Mouse (Mus musculus) hindbrain, embryonic 10.5 days (tissue): ENCODE results near the gene Nop2. TPM values are rescaled to one million over a fixed set of nuclear protein-coding genes. Genes with fewer than 3 reads are reported as not detected.
"Not testable (repeated sequence)": the region's sequence is repeated elsewhere in the genome, so short reads cannot be mapped to it uniquely, and the experiment has no call there.

ENCODE experiments used
- DNase-seq: peaks from one replicate; pipeline ENCODE4 v3.0.0-alpha.2; 2017; ENCODE audit warnings: low spot score
- H3K27ac ChIP-seq: fragments of 300-500 bp; sonication (generic); 2 replicates; pipeline ENCODE4 v1.5.1; 2016; ENCODE audit warnings: mild to moderate bottlenecking, moderate library complexity
- H3K27me3 ChIP-seq: fragments of 300-500 bp; sonication (generic); 2 replicates; pipeline ENCODE4 v1.6.1; 2016; ENCODE audit warnings: mild to moderate bottlenecking; ENCODE audit not compliant: poor library complexity, insufficient read depth, severe bottlenecking
- H3K36me3 ChIP-seq: fragments of 300-500 bp; sonication (generic); 2 replicates; pipeline ENCODE4 v1.6.1; 2016; ENCODE audit warnings: mild to moderate bottlenecking, moderate library complexity
- H3K4me1 ChIP-seq: fragments of 300-500 bp; sonication (generic); replicated peaks from 2 replicates; pipeline ENCODE4 v1.6.1; 2016; ENCODE audit warnings: mild to moderate bottlenecking
- H3K4me3 ChIP-seq: fragments of 300-500 bp; sonication (generic); 2 replicates; pipeline ENCODE4 v1.5.1; 2016; ENCODE audit warnings: mild to moderate bottlenecking, moderate library complexity
- H3K9me3 ChIP-seq: fragments of 300-500 bp; sonication (generic); 2 replicates; pipeline ENCODE4 v1.6.1; 2016; ENCODE audit warnings: mild to moderate bottlenecking, moderate library complexity
- WGBS: fragments of 180-500 bp; shearing (Covaris S2); methylation state at CpG from one replicate; pipeline ENCODE4 v1.1.7; 2016; 5-methylcytosine and 5-hydroxymethylcytosine counted together
- polyA plus RNA-seq: library from polyadenylated mRNA; unstranded; fragments of >200 nt; fragmentation: Nextera tagmentation; extraction: Ambion mirVana; gene quantifications from 2 replicates; pipeline ENCODE4 v1.2.1, GENCODE M21; 2016

The Nop2 gene
- polyA plus RNA-seq, 1 experiment from 2014 or later, result 67.6 TPM

GRCm38 (mm10) chr6:125159773-125160557 is 28.3 kb downstream of the Nop2 start:
- Histone ChIP-seq H3K27me3 (no peaks in the 10 kb centered on the region; the same call in 1 of the 2 replicates), H3K4me1 (peaks cover 81% of the 10 kb centered on the region), H3K9me3 (no peaks in the 10 kb centered on the region), H3K4me3 (0 out of 2 replicates have a peak overlapping the region, but pooled peaks have one; percentile 11), H3K36me3 (peaks cover 94% of the 10 kb centered on the region), H3K27ac (peak overlapping the region; percentile 50)
- 85% methylated on average over 7 of the region's 7 CpGs for WGBS
- DNase-seq, result no peak

DNA sequence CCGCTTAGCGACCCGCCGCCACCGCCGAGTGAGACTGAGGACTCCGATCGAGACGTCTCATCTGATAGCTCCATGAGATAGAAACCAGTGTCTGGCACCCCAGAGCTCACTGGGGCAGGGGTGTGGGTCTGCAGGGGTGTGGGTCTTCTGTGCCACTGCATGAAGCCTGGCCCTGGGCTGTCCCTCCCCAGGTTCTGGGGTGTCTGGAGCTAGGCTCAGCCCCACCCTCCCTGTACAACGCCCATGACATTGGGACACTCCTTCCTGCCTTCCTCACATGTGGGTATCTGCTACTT is 28.8 kb downstream of the Nop2 start:
- WGBS, result 68% methylated on average over 10 of the region's 10 CpGs
- Histone ChIP-seq H3K27me3 (no peaks in the 10 kb centered on the region; the same call in 1 of the 2 replicates), H3K4me1 (peaks cover 76% of the 10 kb centered on the region), H3K9me3 (no peaks in the 10 kb centered on the region), H3K27ac (peak overlapping the region; percentile 50), H3K4me3 (0 out of 2 replicates have a peak overlapping the region, but pooled peaks have one; percentile 11), H3K36me3 (peaks cover 90% of the 10 kb centered on the region)
- no peak for DNase-seq

- H3K36me3 ChIP-seq, result peaks cover 84% of the 10 kb centered on the region
- 18% methylated on average over 22 of the region's 22 CpGs for WGBS
- no peaks in the 10 kb centered on the region for H3K9me3 ChIP-seq
- H3K27me3 ChIP-seq, result no peaks in the 10 kb centered on the region; the same call in 1 of the 2 replicates
- peak overlapping the region; percentile 50 for H3K27ac ChIP-seq
- peak overlapping the region; percentile 18; the same call in 1 of the 2 replicates for H3K4me3 ChIP-seq
- DNase-seq, result peak; percentile 66
- peaks cover 76% of the 10 kb centered on the region for H3K4me1 ChIP-seq
Measured at GRCm38 (mm10) chr6:125160854-125161760, 29.4 kb downstream of the Nop2 start.

DNA sequence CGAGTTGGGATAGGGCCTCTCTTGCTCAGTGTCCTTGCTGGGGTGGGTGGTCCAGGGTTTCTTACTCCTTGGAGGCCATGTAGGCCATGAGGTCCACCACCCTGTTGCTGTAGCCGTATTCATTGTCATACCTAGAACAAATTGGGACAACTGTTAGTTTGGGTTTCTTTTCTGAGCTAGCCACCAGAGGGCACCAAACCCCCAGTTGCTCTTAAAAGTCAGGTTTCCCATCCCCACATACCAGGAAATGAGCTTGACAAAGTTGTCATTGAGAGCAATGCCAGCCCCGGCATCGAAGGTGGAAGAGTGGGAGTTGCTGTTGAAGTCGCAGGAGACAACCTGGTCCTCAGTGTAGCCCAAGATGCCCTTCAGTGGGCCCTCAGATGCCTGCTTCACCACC is 30.3 kb downstream of the Nop2 start:
- H3K27ac ChIP-seq, H3K27me3 ChIP-seq, H3K9me3 ChIP-seq: not testable (repeated sequence)
- WGBS, result 17% methylated on average over 4 of the region's 5 CpGs
- Histone ChIP-seq H3K4me1 (peaks cover 76% of the 10 kb centered on the region), H3K36me3 (peaks cover 80% of the 10 kb centered on the region), H3K4me3 (0 out of 2 replicates have a peak overlapping the region, but pooled peaks have one; percentile 32)
- peak; percentile 68 for DNase-seq

DNA sequence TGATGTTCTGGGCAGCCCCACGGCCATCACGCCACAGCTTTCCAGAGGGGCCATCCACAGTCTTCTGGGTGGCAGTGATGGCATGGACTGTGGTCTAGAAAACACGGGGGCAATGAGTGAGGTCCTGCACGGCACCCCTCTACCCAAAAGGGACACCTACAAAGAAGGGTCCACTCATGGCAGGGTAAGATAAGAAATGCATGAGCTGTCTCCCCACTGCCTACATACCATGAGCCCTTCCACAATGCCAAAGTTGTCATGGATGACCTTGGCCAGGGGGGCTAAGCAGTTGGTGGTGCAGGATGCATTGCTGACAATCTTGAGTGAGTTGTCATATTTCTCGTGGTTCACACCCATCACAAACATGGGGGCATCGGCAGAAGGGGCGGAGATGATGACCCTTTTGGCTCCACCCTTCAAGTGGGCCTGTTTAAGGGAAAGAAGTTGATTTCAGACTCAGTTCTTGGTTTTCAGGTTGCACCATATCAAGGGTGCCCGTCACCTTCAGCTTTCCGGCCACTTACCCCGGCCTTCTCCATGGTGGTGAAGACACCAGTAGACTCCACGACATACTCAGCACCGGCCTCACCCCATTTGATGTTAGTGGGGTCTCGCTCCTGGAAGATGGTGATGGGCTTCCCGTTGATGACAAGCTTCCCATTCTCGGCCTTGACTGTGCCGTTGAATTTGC is 31.1 kb downstream of the Nop2 start:
- 75% methylated on average over 13 of the region's 16 CpGs for WGBS
- H3K4me3 ChIP-seq, result peak overlapping the region; percentile 32
- H3K27me3 ChIP-seq, DNase-seq, H3K27ac ChIP-seq, H3K9me3 ChIP-seq: not testable (repeated sequence)
- peaks cover 76% of the 10 kb centered on the region for H3K4me1 ChIP-seq
- H3K36me3 ChIP-seq, result peaks cover 80% of the 10 kb centered on the region

- Histone ChIP-seq H3K9me3 (no peaks in the 10 kb centered on the region), H3K27ac (peak overlapping the region; percentile 99), H3K27me3 (no peaks in the 10 kb centered on the region; the same call in 1 of the 2 replicates), H3K4me1 (peaks cover 69% of the 10 kb centered on the region), H3K36me3 (peaks cover 82% of the 10 kb centered on the region), H3K4me3 (peak overlapping the region; percentile 92)
- no peak for DNase-seq
- 7% methylated on average over 20 of the region's 20 CpGs for WGBS
Measured at GRCm38 (mm10) chr6:125163801-125164657, 32.3 kb downstream of the Nop2 start.

DNA sequence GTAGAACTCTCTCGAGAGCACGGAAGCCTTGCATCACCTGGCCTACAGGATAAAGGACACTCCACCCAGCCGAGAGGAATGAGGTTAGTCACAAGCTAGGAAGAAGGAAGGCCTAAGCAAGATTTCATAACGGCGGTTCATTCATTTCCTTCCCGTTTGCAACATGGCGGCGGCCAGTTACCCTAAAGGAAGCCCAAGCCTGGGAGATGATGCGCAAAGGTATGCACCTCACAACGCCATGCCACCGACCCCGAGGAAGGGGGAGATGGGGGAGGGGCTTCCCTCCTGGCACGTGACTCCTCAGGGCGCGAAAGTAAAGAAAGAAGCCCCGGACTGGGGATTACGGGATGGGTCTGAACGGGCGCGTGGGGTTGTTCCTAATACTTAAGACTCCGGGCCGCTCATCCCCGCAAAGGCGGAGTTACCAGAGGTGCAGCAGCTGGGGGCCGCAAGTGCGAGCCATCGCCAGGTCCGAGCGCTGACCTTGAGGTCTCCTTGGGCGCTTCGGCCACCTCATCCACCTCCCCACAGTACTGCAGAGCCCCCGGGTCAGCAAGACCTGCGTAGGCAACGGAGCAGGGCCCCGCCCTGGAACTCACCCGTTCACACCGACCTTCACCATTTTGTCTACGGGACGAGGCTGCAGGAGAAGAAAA is 33.1 kb downstream of the Nop2 start:
- peak; percentile 84 for DNase-seq
- H3K27ac ChIP-seq, result peak overlapping the region; percentile 99
- no peaks in the 10 kb centered on the region for H3K9me3 ChIP-seq
- no peaks in the 10 kb centered on the region; the same call in 1 of the 2 replicates for H3K27me3 ChIP-seq
- under 1% methylated on average over 39 of the region's 39 CpGs for WGBS
- peaks cover 64% of the 10 kb centered on the region for H3K4me1 ChIP-seq
- H3K36me3 ChIP-seq, result peaks cover 82% of the 10 kb centered on the region
- peak overlapping the region; percentile 92 for H3K4me3 ChIP-seq

- H3K27me3 ChIP-seq, result no peaks in the 10 kb centered on the region
- WGBS, result under 1% methylated on average over 36 of the region's 36 CpGs
- H3K4me1 ChIP-seq, result peaks cover 58% of the 10 kb centered on the region
- peaks cover 82% of the 10 kb centered on the region for H3K36me3 ChIP-seq
- DNase-seq, result peak; percentile 97
- peak overlapping the region; percentile 92 for H3K4me3 ChIP-seq
- H3K9me3 ChIP-seq, result no peaks in the 10 kb centered on the region
- peak overlapping the region; percentile 99 for H3K27ac ChIP-seq
Measured at GRCm38 (mm10) chr6:125165328-125165891, 33.7 kb downstream of the Nop2 start.

DNA sequence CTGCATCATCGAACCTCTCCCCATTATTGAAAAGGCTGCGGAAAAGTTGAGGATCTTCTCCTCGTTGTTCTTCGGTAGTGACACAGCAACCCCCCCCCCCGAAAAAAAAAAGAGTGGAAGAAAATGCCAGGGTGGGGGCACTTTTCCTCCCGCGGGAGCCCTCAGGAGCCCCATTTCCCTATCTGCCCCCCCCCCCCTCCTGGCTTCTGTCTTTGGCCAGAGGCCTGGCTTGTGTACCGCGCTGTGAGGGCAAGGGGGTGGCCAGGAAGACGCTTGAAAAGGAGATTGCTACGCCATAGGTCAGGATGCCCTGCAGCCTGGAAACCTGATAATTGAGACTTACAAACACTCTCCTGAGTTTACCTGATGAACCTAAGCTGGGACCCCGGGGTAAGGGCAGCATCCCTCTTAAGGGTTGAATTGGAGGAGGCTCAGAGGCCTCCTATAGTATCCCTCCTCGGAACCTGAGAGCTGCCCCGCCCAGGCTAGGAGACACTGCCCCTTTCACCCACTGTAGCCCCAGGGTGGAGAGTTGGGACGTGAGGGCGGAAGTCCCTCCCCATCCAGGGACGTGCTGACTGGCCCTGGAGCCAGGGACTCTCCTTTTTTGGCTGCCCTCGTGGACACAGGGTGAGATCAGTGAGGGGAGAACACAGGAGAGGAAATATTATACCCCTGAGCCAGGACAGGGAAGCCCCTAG is 34.5 kb downstream of the Nop2 start, which contains the start of gene Gapdh:
TSS of gene Gapdh (minus strand) at position 417 of the 701 bp plus-strand sequence.
- Histone ChIP-seq H3K36me3 (peaks cover 82% of the 10 kb centered on the region), H3K4me3 (peak within 1 kb of the TSS; percentile 92), H3K4me1 (peaks cover 51% of the 10 kb centered on the region), H3K27me3 (no peaks in the 10 kb centered on the region), H3K9me3 (no peaks in the 10 kb centered on the region), H3K27ac (peak within 1 kb of the TSS; percentile 99)
- WGBS, result under 1% methylated on average over 18 of the region's 18 CpGs
- DNase-seq, result peak; percentile 80

- peaks cover 82% of the 10 kb centered on the region for H3K36me3 ChIP-seq
- 16% methylated on average over 10 of the region's 10 CpGs for WGBS
- peaks cover 46% of the 10 kb centered on the region for H3K4me1 ChIP-seq
- peak overlapping the region; percentile 92 for H3K4me3 ChIP-seq
- peak; percentile 51 for DNase-seq
- no peaks in the 10 kb centered on the region for H3K27me3 ChIP-seq
- H3K9me3 ChIP-seq, result no peaks in the 10 kb centered on the region
- H3K27ac ChIP-seq, result peak overlapping the region; percentile 99
Measured at GRCm38 (mm10) chr6:125166861-125167650, 35.3 kb downstream of the Nop2 start.
